Mouse (Mus musculus) heart, postnatal 36 days (tissue): ENCODE measurements at regions not wholly inside any gene's neighbourhood (a gene's known extent, or its start where the extent isn't known, plus 50 kb on each side); places are given as distances from the start of the nearest gene placed in this dataset.

Experiments
- DNase-seq, 2 experiments: peaks; one replicate each; pipeline ENCODE4 v3.0.0; 2021 to 2022
- intact Hi-C: fragments of 180-260 bp; cut with DNase I; formaldehyde crosslinking; loops from one replicate; pipeline ENCODE4 v1.15.1; 2025
- microRNA-seq, 2 experiments: library from miRNA; unstranded; fragments of <30 nt; microRNA quantifications; one replicate each; pipeline ENCODE4 v1.2.0; 2021; ENCODE audit warnings: borderline number of aligned reads in 2 of 2

DNA sequence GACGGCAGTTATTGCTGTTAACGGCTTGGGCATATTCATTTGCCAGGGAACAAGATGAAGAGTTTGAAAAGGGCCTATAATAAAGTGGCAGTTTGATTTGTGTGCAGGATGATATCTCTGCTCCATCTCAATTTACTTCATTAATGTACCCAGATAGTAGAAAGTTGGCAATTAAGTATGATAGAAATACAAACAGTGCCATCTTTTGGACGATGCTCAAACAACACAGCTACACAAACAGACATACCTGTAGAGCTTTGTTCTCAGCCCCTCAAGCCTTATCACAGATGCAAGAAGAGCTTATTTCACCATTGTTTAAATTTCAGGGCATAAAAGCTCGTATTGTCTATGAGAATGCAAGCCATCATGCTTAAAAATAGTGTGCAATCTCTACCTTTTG is 82.2 kb downstream of the Tnfsf11 start:
- intact Hi-C loops: no loop called here
- DNase-seq: no peak

DNA sequence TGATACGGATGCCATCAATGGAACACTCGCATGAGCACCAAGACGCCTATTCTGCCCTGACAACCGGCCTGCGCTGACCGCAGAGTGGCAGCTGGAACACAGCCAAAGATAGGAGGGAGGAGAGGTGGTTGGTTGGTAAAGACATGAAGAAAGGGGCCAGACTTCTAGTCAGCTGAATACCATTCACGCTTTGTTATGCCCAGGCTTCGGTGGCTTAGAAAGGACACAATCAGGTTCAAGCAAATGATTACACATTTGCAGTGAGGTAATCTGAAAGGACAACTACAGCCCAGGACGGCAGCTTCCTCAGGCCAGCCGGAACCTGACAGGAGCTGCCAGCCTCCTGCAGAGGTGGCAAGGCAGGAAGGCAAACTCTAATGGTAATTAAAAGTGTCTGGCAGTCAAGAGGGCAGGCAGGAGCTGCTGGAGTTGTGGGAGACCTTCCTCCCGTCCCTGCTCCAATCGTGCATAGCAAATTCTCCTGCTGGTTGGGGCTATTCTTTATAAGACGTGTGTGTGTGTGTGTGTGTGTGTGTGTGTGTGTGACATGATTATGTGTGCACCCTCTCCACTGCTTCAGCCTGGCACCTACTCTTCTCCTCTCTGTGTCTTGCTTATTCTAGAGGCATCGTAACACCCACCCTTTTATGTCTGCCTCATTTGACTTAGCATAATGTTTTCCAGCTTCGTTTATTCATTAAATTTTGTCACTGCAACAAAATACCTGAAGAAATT is 91.4 kb downstream of the Tnfsf11 start:
- DNase-seq: peak; percentile 4 to 5
- intact Hi-C loops: loop anchor here (2.0 kb wide), 1 partner anchor 14 kb away; no protein-coding TSS in a partner anchor

DNA sequence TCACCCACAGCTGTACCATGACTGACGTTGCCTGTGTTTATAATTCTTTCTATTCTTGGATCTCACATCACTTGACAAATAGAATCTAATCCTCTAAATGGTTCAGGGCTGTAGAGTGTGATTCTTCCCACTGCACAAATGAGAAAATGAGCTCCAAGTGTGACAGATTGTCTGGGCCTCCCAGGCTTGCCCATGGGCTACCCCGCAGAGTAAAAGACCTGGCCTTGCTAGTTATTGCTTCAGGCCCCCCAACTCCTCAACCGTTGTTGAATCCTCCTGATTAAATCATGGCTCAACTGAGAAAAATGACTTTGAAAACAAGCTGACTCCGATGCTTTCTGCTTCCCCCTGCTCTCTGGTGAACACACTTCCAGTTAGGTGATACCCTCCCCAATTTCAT is 92.4 kb downstream of the Tnfsf11 start:
- intact Hi-C loops: no loop called here
- DNase-seq: no peak

DNA sequence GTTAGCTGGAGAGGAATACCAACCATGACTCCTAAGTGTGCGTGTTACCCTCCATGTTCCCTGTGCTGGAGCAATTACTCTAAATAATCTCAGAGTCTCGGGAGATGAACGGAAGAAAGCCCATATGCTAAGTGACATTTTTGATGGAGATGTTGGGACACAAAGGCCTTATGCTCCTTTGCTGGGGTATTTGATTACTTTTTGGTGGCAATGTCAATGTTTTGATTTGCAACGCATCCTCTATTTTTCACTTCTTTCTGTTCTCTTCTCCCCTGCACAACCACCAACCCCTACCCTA is 103.3 kb downstream of the Tnfsf11 start:
- intact Hi-C loops: loop anchor here (5.0 kb wide), 1 partner anchor 68 kb away; no protein-coding TSS in a partner anchor

DNA sequence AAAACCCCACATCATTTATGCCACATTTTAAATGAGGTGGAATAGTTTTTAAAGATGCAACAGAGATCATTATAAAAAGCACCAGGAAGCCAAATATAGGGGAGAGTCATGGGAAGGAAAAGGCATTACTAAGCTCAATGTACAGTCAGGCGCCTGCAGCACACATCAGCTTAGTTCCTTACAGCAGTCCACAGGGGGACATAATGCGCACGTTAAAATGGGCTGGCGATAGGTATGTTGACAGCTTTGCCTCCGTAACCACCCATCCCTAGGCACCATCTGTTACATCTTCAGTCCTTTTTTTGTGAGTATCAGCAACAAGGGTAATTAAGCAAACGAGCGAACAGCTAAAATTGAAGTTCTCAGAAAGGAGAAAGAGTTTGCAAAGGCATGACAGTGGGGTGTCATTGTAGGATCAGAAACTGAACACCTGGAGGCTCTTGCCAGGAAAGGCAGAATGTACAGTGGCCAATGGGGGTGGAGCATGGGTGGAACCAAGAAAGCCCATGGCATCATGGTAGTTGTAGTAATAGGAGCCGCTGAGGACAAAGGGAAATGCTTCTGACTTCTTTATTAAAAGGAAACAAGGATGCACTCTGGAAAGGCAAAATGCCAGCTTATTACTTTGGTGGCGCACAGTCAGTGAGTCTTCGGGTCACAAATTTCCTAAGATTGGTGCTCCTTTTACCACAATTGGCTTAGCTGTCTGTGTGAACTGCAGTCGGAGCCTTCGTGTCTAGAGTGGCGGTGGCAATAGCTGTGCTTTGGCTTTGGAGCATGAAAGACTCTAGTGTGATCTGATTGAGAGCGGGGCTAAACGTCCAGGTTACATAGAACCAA is 103.9 kb downstream of the Tnfsf11 start:
- intact Hi-C loops: loop anchor here (2.0 to 5.0 kb wide), 2 partner anchors 13 to 68 kb away; no protein-coding TSS in a partner anchor

More for the DNA sequence above, 103.3 kb downstream of the Tnfsf11 start:
- DNase-seq: no peak

DNA sequence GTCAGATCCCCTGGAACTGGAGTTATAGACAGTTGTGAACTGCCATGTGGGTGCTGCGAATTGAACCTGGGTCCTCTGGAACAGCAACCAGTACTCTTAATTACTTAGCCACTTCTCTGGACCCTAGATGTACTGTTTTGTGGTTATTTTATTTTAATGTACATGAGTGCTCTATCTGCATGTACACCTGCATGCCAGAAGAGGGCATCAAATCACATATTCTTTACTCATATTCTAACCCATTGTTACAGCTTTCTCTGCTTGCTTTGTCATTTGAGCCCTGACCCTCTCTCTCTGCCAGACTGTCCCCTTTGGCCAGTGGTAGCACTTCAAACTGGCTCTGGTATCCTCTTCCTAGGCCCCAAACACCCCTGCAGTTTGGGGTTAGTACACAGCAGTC is 105.1 kb downstream of the Tnfsf11 start:
- intact Hi-C loops: loop anchor here (2.0 to 5.0 kb wide), 2 partner anchors 14 to 70 kb away; no protein-coding TSS in a partner anchor
- no peak for DNase-seq

More for the DNA sequence above, 103.9 kb downstream of the Tnfsf11 start:
- no peak for DNase-seq

DNA sequence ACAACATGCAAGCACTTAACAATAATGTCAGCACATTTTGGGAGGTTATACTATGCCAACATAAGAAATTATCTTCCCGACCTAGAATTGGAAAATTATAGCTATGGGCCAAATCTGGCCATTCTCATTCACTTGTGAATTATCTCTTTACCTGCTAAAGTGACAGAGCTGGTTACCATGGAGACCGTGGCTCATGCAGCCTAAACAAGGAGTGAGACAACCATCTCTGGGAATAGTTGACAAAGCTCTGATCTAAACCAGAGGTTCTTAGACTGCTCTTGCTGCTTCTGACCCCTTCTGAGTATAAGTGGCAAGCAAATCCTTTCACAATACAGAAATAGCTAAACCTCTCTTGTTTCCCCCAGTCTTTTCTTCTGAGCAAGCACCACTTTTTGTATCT is 108.7 kb upstream of the Fam216b start:
- intact Hi-C loops: no loop called here
- DNase-seq: no peak

DNA sequence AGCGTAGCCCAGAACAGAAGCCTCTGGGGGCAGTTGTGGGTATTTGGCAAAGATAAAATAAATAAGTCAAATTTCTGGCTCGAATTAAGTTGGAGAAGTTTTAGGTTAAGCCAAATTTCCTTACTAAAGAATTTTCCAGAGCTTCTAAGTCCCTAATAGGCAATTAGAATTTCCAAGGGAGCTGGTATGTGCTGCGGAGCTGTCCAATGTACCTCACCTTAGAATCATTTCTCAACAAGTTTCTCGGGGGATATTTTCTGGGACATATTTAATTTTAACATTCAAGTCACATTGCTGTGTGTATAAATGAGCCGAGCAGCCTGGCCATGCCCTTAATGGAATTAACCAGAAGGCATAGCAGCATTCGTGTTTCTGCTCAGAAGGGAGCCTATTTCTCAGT is 90.8 kb upstream of the Fam216b start:
- no peak for DNase-seq
- intact Hi-C loops: no loop called here

DNA sequence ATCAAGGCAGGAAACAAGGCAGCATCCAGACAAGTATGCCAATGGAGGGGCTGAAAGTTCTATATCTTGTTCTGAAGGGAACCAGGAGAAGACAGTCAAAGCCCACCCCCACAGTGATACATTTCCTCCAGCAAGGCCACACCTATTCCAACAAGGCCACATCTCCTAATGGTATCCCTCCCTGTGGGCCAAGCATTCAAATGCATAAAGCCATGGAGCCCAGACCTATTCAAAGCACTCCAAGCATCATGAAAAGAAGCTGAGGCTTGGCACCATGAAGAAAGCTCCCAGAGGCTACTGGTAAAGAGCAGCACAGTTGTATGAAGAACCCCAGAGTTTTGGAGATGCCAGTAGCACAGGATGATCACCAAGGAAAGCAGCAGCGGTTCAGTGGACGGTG is 84.6 kb upstream of the Fam216b start:
- intact Hi-C loops: no loop called here
- DNase-seq: no peak

DNA sequence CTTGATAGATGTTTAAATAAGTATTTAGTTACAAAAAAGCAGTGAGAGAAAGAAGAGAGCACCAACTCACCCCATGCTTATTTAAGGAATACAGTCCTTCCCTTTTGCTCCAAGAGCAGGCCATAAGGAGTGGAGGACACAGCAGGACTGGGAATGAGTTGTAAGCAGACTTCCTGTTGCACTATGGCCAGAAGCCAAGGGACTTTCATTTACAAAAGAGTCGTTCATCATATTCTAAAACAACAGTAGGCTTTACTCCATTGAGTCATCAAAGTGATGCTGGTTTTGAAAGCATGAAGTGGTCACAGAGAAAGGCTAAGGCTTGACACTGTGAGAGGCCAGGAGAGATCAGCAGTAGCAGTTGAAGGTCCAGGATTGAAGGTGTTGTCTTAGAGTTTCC is 84.1 kb upstream of the Fam216b start:
- intact Hi-C loops: no loop called here
- no peak for DNase-seq

DNA sequence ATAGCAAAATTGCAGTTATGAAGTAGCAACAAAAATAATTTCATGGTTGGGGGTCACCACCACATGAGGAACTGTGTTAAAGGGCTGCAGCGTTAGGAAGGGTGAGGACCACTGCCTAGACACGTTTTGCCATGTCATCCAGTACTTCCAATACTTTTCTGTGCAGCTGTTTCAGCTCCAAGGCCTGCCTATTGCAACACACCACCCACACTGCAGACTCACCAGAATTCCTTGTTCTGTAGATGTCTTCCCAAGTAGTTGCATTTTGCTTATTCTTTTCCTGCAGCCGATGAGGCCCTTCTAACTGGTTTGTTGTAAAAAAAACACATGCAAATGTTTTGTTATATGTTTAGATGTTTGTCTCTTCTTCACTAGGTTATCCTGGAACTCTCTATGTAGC is 72.0 kb upstream of the Fam216b start:
- intact Hi-C loops: no loop called here
- DNase-seq: no peak

DNA sequence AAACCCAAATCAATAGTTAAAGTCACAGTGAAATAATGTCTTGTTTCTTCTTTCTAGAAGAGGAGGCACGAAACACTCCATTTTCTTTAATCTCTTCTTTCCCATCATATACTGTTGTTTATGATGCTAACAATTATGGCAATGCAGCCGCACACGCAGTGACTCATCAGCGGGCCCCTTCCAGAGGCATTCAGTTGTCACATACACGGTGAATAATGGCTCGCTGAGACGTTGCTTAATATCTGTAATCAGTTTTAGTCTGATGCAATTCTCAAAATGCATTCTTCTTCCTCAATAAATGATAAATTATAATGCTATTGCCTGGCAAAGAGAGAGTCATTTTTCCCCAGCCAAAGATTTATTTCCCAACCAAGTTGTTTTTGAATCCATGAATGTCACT is 70.8 kb upstream of the Fam216b start:
- intact Hi-C loops: no loop called here
- no peak for DNase-seq

DNA sequence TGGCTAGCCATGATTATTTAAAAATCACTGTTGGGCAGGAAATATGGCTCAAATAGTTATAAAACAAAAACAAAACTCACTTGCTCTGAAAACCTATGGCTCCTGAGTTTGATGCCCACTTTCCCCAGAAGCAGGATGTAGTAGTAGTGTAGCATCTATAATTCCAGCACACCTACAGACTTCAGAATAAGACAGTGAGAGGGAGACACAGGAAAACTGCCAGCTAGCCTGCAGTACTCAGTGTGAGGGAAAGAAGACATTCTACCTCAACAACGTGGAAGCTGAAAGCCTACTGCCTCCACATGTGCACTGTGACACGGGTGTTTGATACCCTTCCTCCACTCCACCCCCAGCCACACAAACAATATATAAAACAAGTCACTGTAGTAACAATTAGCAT is 68.9 kb upstream of the Fam216b start:
- no peak for DNase-seq
- intact Hi-C loops: no loop called here

DNA sequence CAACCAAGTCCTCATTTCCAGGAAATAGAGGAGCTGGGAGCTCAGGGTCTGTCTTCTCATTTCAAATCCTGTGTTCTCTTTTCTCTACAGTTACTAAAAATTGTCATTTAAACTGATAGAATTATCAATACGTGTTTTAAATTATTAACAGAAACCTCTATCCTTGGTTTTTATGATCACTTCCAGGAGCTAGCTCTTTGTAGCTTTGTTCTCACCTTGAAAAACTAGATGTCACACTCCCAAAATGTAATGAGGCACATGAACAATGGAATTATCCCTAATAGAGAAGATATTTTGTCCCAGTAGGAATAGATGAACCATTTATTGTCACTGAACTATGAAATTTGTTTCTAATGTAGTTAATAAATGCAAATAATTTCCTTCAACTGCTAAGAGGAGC is 60.0 kb upstream of the Fam216b start:
- intact Hi-C loops: no loop called here
- DNase-seq: no peak

DNA sequence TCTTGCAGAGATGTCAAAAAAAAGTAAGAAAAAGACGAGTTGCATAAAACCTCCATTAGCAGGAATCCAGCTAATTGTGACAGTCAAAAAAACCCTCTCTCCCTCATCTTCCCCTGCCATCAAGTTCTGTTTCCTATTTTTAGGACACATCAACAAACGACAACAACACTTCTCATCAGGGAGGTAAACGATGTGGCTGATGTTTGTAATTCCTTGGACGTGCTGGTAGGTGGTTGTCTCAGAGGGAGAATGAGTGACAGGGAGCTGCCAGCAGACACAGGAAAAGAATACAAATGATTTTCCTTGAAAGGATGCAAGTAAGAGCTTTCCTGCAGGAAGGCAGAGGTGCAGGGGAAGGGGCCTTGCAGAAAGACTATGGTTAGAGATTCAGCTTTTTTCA is 54.9 kb upstream of the Fam216b start:
- DNase-seq: no peak
- intact Hi-C loops: no loop called here

Small RNA genes in the stretch of these regions (microRNA-seq; reads per million reads assigned to microRNA genes)
- 0 reads per million in 2 experiments for gene Mir1971
